Mouse (Mus musculus): Measurements from ENCODE around the gene Dip2c.

GRCm38 (mm10) chr13:9426779-9427178, 150.5 kb downstream of the Dip2c start:
- TF ChIP-seq CTCF (IDR thresholded peaks at IDR 0.05; ENCODE audit: low read depth) (no peak), EP300 (optimal IDR thresholded peaks at IDR 0.05) (no peak)
